Mouse (Mus musculus) embryo, embryonic 10.5 days (tissue): ENCODE data around the gene Rassf1.
"Not testable (repeated sequence)": the region's sequence is repeated elsewhere in the genome, so short reads cannot be mapped to it uniquely, and the experiment has no call there.

ENCODE experiments used
- DNase-seq: peaks from one replicate; pipeline ENCODE4 v3.0.0-alpha.2; 2015; ENCODE audit warnings: low spot score

The Rassf1 gene

DNA sequence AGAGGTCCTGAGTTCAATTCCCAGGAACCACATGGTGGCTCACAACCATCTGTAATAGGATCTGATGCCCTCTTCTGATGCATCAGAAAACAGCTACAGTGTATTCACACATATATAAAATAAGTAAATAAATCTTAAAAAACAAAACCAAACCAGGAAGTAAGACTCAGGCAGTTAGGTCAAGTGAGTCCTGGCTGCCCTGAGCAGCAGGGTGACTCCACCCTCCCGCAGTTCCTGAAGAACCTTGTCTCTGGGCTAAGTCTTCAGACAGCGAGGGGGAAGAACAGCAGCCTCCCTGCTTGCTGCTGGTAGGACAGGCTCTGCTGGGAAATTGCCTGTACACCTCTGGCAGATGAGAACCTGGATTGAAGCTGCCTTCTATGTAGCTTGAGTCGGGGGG is 5.0 kb downstream of the Rassf1 start:
- no peak for DNase-seq

DNA sequence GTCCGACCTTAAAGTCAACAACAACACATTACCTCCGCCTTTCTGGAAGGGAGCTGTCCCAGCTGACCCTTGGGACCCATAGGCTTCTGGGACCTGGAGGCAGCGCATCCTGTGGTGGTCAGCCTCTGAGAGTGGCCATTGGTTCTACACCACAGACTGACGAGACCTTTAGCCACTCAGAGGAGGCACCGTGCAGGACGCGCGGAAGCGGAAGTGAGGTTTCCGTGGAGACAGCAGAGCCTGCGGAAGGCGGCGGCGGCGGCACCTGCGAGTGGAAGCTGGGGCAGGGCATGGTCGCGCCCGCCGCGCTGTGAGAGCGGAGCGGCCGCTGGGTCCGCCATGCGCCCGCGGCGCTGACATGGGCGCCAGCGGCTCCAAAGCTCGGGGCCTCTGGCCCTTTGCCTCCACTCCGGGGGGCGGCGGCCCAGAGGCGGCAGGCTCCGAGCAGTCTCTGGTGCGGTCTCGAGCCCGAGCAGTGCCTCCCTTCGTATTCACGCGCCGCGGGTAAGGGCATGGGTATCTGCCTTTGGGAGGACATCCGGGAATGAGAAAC is 11.8 kb downstream of the Rassf1 start, which contains the start of gene Tusc2:
Gene Tusc2 (plus strand): TSS at position 227 of the 553 bp plus-strand sequence.
- DNase-seq: peak; percentile 96

DNA sequence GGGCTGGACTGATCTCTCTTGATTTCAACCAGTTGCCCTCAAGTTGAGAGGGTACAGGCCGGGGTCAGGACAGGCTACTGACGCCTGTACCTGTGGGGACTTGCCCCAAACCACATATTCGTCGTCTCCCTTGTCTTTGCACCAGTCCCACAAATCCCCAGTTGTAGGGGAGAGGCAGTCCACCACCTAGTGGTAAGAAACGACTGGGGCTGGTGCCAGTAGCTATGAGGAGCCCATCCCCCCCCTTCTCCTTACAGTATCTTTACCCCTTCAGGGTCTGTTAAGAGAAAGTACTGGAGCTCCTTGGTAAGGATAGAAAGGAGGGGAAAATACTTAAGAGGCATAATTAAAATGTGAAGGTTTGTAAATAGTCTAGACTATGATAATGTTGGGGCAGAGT is 14.2 kb downstream of the Rassf1 start:
- not testable (repeated sequence) for DNase-seq

DNA sequence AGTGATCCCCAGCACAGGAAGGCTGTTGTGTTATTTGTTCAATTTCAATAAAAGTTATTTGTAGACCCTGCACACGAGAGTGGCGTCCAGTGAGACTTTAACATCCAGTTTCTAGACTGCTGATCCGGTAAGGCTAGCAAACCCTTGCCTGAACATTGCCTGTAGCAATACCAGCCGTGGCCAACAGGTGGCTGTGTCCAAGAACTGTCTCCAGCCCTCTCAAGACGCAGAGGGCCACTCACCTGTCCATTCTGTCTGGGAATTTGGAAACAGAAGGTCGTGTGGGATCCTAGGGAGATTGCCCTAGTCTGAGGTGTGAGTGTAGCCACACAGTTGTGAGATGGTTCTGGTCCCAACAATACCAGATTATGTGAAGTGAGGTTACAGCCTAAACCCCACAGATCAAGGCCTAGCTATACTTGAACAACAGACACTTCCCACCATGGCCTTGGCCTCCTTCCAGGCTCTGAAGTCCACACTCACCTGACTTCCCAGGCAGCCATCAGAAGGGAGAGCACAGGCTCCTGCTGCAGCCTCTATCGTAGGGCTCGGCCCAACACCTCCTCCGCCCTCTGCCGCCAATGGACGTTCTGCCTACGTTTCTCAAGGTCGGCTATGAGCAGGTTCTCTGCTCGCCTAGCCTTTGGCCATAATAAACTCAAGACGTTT is 14.8 kb downstream of the Rassf1 start:
- peak; percentile 85 for DNase-seq

DNA sequence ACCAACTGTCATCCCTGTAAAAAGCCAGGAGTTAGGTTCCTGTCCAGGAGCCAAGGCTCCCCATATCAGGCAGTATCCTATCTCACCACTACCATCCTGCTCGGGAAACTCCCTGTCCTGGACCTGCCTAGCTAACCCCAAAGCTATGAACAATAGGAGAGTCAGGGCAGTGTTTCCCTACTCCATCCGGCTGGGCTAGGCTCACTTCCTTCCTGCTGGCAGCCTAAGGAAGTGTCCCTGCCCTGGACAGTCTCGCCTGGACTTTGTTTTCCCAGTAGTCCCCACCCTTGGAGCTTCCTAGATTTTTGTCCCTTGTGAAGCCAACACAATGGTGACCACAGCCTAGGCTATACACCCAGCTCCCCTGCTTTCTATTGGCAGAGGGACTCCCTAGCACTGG is 15.5 kb downstream of the Rassf1 start:
- DNase-seq: no peak

DNA sequence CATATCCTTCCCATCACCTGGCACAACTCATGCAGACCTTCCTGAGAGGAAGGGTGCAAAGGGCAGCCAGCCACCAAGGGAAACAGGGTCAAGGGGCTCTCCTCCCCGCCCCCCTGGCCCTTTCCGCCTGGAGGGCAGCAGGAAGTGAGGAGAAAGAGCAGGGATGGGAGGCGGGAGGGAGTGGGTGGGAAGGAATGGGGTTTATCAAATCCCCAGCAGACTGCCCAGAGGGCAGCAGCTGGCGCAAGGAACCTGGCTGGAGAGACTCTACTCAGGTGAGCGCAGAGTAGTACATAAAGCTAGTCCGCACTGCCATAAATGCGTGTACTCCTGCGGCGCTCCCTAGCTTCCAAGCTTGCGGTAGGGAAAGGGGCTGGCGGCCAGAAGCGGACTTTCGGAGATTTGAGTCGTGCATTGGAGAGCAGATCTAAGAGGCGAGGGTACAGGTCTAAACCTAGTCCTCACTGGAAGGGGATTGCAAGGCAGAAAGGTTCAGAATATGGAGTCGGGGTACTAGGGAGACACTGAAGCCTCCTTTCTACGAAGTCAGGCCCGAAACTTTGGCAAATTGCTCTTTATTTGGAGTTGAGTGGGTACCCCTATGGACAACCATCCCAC is 16.5 kb downstream of the Rassf1 start, which contains the start of gene Hyal2:
Gene Hyal2 (plus strand): TSS at position 244 of the 618 bp plus-strand sequence.
- peak; percentile 51 for DNase-seq

DNA sequence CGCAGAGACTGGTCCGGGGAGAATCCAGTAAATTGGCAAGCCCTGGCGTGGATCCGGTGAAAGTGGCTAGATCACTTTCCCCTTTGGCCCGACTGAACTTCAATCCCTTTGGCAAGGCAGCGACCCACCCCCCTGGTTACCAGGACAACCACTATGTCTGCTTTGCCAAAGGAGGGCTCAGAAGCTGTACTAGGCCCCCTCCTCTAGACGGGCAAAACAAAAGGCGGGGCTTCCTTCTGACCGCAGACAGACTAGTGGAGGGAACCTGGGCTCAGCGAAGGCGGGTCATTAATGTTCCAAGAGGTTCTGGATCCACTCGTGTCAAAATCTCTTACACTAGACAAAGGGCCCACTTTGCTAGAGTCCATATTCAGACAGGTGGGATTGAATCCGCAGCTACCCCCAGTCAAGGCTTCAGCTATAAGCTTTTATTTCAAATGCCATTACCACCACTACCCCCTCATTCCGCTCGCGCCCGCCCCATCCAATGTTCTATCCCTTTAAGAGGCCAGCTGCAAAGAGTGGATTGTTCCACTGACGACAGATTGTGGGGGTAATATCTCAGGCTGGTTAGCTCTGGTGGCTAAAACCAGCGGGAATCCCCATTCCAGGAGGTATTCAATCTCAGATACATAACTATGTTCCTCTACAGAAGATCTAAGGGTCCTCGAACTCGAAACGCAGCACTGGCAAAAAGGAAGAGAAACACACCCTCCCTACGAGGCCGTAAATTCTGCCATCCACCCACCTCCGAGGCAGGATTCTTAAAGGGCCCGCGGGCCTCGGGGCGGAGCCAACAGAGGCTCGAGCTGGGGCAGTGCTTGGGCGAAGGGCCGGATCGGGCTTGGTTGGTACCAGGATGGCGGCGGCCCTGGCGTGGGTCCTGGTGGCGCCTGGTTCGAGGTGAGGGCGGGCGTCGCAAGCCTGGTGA is 17.2 kb downstream of the Rassf1 start:
- peak; percentile 93 for DNase-seq

DNA sequence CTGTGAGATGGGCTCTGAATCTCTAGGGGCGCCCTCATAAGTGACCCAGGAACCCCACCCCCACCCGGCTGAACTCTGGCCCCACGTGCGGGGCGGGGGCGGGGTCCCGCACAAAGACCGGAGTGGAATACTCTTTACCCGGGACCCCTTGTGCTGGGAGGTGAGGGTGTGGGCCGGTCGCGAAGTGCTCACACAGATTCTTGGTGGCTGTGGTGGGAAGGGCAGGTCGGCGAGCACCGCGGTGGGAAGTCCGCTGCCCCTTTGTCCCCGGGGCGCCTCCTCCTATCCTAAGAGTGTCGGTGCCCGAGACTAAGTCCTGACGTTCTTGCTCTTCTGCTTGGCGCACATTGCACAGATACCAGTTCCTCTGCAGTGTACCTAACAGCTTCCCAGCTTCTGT is 17.9 kb downstream of the Rassf1 start:
- DNase-seq: no peak

DNA sequence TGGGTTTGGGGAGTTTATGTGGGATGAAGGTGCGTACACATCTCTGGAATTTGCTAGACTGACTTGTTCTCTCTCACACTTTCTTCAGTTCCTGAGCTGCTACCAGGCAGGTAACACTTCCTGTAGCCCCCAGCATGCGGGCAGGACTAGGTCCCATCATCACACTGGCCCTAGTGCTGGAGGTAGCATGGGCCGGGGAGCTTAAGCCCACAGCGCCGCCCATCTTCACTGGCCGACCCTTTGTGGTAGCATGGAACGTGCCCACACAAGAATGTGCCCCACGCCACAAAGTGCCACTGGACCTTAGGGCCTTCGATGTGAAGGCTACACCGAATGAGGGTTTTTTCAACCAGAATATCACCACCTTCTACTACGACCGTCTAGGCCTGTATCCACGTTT is 18.7 kb downstream of the Rassf1 start:
- no peak for DNase-seq

DNA sequence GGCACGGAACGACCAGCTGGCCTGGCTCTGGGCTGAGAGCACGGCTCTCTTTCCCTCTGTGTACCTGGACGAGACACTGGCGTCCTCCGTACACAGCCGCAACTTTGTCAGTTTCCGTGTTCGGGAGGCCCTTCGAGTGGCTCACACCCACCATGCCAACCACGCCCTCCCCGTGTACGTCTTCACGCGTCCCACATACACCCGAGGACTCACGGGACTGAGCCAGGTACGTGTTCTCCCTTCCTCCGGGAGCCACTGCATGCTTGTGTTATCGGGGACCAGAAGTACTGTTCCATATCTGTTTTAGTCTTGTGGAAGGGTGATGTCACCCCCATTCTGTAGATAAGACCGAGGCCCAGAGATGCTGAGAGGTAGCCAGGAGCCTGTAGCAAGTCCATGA is 19.5 kb downstream of the Rassf1 start:
- no peak for DNase-seq

DNA sequence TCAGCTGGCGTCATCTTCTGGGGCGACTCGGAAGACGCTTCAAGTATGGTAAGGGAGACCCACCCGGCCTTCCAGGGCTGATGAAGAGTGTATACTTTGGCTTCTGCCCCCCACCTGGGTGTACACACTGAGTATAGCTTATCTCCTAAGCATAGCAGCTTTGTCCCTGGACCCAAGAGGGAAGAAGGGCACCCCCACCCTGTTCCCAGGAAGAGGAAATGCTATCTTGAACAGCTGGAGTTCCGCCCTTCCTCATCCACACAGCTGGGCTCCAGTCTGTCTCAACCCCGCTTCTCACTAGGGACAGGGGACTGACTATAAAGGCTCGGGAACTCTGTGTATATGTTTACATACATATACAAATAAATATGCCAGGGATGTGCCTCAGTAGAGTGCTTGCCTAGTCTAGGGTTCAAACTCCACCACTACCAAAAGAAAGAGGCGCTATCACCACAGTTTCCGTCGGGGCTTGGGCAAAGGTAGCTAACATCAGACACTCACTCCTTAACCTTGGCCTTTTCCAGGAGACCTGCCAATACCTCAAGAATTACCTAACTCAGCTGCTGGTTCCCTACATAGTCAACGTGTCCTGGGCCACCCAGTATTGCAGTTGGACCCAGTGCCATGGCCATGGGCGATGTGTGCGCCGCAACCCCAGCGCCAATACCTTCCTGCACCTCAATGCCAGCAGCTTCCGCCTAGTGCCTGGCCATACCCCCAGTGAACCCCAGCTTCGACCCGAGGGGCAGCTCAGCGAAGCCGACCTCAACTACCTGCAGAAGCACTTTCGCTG is 20.4 kb downstream of the Rassf1 start:
- no peak for DNase-seq

DNA sequence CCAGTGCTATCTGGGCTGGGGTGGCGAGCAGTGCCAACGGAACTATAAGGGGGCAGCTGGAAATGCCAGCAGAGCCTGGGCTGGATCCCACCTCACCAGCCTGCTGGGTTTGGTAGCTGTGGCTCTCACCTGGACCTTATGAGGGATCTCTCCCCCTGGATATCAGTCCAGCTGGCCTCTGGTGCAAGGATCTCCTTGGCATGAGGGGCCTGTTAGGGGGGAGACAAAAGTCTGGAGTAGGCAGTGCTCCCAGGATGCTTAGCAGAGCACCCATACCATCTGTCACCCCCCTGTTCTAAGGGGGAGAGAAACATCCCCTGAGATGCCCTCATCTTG is 20.9 kb downstream of the Rassf1 start:
- DNase-seq: no peak

DNA sequence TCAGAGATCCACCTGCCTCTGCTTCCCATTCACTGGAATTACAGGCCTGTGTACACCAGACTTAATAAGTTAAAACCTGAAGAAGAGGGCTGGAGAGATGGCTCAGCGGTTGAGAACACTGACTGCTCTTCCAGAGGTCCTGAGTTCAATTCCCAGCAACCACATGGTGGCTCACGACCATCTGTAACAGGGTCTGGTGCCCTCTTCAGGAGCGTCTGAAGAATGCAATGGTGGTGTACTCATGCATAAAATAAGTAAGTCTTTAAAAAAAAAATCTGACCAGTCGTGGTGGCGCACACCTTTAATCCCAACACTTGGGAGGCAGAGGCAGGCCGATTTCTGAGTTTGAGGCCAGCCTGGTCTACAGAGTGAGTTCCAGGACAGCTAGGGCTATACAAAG is 22.4 kb downstream of the Rassf1 start:
- not testable (repeated sequence) for DNase-seq

DNA sequence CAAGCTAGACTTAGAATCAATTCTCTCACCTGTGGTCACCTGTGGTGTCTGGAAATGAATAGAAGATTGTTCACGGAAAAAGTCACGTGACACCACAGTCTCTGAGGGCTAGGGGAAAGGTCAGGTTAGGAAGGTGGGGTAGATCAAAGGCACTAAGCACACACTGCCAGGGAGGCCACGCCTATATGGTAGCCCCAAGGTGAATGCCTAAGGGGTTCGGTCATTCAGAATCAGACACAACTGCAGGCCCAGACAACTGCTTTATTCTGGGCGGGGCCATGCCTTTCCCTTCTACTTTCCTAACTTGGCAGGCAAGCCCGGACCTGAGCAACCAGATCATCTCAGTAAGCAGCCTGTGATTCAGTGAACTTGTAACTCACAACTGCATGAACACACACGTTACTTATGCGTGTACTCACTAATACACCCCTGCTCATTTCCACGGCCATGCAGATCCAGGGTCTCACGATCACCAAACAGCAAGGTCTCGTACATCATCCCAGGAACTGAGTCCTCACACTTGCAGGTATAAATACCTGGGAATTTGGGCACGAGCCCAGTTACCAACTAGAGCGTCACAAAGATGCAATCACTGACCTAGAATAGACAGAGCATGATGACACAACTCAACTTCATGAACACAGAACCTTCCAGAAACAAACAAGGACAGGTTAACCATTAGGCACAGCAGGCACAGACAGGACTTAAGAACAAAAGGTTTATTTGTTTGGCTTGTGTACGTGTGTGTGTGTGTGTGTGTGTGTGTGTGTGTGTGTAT is 24.4 kb downstream of the Rassf1 start:
- DNase-seq: peak; percentile 28

DNA sequence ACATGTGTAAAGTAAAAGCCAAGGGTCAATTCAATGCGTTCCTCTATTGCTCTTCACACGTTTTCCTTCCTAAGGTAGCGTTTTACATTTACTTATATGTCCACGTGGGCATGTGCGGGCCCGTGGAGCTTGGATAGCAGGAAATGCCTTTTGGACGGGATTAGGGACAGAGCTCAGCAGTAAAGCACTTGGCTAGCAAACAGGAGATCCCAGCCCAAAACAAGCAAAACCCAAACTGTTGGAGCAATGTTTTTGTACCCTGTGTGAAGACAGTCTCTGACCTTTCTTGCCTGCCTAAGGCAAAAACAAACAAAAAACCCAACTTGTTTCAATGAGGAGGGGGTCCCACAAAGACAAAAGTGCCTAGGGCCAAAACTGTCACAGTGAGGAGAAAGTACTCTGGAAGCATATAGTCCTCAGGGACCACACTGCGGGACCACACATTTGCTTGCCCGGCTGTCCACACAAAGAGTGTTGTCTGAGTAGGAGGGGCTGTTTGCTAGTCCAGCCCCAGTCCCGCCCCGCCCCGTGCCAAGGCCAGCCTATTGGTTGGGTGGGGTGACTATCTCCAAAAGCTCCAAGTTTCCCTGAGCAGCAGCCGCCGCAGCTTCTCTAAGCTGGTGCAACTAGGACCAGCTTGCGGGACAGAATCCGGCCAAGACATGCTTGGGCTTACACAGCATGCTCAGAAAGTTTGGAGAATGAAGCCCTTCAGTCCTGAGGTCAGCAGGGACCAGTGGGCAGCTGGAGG is 25.2 kb downstream of the Rassf1 start, which contains the start of gene Hyal1:
Gene Hyal1 (plus strand): TSS at position 571 of the 751 bp plus-strand sequence.
- DNase-seq: peak; percentile 92

DNA sequence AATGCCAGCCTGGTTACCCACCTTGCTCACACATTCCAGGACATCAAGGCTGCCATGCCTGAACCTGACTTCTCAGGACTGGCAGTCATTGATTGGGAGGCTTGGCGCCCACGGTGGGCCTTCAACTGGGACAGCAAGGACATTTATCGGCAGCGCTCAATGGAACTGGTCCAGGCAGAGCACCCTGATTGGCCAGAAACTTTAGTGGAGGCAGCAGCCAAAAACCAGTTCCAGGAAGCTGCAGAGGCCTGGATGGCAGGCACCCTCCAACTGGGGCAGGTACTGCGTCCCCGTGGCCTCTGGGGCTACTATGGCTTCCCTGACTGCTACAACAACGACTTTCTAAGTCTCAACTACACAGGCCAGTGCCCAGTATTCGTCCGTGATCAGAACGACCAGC is 26.5 kb downstream of the Rassf1 start:
- no peak for DNase-seq

DNA sequence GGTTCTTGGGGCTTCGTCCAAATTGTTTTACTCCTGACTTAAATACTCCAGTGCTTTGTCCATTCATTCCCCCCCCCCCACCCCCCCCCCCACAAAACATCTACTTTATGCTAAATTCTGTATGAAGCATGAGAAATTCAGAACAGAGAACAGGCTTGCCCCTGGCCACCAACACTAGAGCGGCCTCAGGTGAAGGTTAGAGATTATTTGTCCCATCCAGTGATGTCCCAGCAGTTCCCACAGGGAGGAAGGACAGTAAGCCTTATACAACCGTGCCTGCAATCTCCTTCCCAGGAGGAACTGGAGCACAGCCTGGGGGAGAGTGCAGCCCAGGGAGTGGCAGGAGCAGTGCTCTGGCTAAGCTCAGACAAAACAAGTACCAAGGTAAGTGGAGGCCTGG is 27.2 kb downstream of the Rassf1 start, which contains the start of gene Naa80:
Gene Naa80 (plus strand): TSS at position 301 of the 400 bp plus-strand sequence.
- no peak for DNase-seq

DNA sequence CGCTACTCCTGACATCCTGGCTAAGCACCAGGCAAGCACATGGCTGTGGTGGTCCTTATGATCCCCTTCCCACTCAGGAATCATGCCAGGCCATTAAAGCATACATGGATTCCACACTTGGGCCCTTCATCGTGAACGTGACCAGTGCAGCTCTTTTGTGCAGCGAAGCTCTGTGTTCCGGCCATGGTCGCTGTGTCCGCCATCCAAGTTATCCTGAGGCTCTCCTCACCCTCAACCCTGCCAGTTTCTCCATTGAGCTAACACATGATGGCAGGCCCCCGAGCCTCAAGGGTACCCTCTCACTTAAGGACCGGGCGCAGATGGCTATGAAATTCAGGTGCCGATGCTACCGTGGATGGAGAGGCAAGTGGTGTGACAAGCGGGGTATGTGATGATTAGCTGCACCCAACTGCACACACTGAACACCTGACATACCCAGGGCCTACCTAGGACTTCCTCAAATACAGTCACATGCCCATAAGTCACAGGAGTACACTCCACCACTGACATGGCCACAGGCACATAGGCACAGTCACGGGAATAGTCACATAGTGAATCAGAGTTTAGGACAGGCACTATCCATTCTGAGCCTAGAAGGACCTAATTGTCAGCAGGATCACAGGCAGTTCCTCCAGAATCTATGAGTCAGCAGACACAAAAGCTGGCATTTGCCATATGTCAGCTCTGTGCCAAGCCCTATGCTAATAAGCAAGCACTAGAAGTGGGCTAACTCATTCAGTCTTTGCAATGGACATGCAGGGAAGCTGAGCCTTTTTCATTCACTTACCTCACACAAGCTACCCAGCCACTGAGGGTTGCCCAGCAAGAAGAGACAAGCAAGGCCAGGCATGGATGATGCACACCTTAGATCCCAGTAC is 27.9 kb downstream of the Rassf1 start:
- no peak for DNase-seq
